Mouse (Mus musculus) B cell, adult (primary cell): ENCODE measurements around the gene Vmn1r90. TPM values are rescaled to one million over a fixed set of nuclear protein-coding genes. Genes with fewer than 3 reads are reported as not detected.

Source experiments
- total RNA-seq: library from RNA; stranded (reverse); gene quantifications from 4 replicates; pipeline ENCODE4 v1.2.4, GENCODE M21; 2023; ENCODE audit not compliant: inconsistent age

Vmn1r90 gene
- not detected in 4 replicates for total RNA-seq

DNA sequence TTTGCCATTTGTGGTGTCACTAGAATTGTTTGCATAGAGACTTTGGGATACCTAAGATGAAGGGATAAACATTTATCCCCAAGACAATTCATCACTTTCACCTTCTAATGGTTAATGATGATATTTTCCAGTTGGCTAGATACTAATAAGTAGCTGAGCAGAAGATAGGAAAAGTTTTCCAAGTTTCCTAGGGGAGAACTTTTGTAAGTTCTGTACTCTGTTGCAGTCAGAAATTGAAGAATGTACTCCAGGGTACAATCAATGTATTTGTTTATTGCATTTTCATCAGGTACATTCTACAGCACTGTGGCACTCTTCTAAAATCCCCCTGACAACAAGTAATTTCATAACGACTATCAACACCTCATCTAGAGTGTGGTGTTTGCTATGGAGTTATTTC lies at the start of gene Vmn1r90:
TSS of gene Vmn1r90 (minus strand) at position 101 of the 400 bp plus-strand sequence.

Other genes with a start within 250 kb of the Vmn1r90 start
- not detected in 4 replicates for gene Obox8, start 229.9 kb downstream of the Vmn1r90 start, total RNA-seq
- gene Sult2a8, start 116.7 kb downstream of the Vmn1r90 start, total RNA-seq, result not detected in 4 replicates
- gene Sult2a7, start 69.3 kb downstream of the Vmn1r90 start, total RNA-seq, result not detected in 4 replicates
- not detected in 4 replicates for gene Obox7, start 96.0 kb upstream of the Vmn1r90 start, total RNA-seq